Mouse (Mus musculus): ENCODE data around the gene Zfp106. TPM values are rescaled to one million over a fixed set of nuclear protein-coding genes. Genes with fewer than 3 reads are reported as not detected.

Zfp106 gene
- polyA plus RNA-seq (2015; fragmentation: Nextera tagmentation; extraction: Ambion mirVana): 40.0 and 41.9 TPM in 2 replicates

- Histone ChIP-seq H3K36me3 (peaks cover 9% of the 10 kb centered on the region), H3K27ac (replicated peaks) (peak within 1 kb of the TSS; percentile 77), H3K4me3 (peak within 1 kb of the TSS; percentile 75), H3K9ac (peak within 1 kb of the TSS; percentile 91), H3K4me2 (peak within 1 kb of the TSS; percentile 77), H3K27me3 (replicated peaks) (no peaks in the 10 kb centered on the region), H3K4me1 (peaks cover 21% of the 10 kb centered on the region), H3K9me3 (no peaks in the 10 kb centered on the region)
- under 1% methylated on average over 48 of the region's 50 CpGs for WGBS
- ATAC-seq (ENCODE audit: extremely low read depth, insufficient number of reproducible peaks, low FRiP score, low TSS enrichment): peak; percentile 44; the same call in 1 of the 2 replicates
Measured at GRCm38 (mm10) chr2:120563235-120563990, at the start of gene Zfp106. Zfp106 (minus strand) TSS chr2:120563843.

DNA sequence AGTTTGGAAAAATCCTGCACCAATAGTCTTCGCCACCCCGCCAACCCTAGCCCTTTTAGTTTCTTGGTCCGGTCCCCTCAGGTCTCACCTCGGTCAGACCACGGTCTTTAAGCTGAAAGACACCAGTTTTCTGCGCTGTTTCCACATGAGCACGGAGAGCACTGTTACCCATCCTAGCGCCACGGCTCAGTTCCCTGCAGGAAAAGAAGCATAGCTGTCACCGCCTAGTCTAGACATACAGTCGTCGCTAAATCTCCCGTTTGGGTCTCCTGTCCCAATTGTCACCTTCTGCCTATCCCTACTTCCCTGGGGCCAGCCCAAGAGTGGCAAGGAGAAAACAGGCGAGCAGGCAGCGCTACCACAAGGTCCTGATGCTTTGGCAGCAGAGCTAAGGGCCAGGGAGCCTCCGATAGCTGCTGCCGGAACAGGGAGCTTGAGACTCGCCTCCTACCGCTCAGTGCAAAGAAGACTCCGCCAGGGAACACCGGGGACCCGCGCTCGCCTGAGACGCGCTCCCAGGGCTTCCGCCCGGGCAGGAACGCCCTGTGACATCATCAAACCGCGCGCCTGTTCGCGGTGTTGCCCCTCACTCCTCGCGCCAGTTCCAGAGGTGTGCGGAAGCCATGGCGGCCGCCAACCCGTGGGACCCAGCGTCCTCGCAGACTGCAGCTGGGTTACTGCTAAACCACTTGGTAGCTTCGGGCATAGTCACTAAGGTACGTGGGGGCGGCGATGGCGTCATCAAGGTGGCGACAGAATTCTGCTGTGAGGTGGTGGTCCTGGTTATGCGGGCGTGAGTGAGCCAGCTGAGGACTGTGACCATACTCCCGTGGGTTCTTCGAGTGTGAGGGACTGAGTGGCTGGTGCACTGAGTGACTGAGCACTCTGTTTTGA is 45.4 kb upstream of the Zfp106 start, which contains the start of the genes Haus2 and Lrrc57:
Gene Haus2, plus strand, starts transcription at position 554 of the 894 bp plus-strand sequence.
Gene Lrrc57, minus strand, starts transcription at position 691 of the 894 bp plus-strand sequence.
- peak; percentile 90 for ATAC-seq (ENCODE audit: extremely low read depth, insufficient number of reproducible peaks, low FRiP score, low TSS enrichment)
- H3K4me2 ChIP-seq: peak within 1 kb of the TSS; percentile 95
- H3K4me1 ChIP-seq: peaks cover 26% of the 10 kb centered on the region
- no peaks in the 10 kb centered on the region for H3K9me3 ChIP-seq
- H3K27ac ChIP-seq (replicated peaks): peak within 1 kb of the TSS; percentile 95
- under 1% methylated on average over 52 of the region's 52 CpGs for WGBS
- H3K36me3 ChIP-seq: peaks cover 30% of the 10 kb centered on the region
- H3K27me3 ChIP-seq (replicated peaks): no peaks in the 10 kb centered on the region
- H3K4me3 ChIP-seq: peak within 1 kb of the TSS; percentile 90
- H3K9ac ChIP-seq: peak within 1 kb of the TSS; percentile 92

DNA sequence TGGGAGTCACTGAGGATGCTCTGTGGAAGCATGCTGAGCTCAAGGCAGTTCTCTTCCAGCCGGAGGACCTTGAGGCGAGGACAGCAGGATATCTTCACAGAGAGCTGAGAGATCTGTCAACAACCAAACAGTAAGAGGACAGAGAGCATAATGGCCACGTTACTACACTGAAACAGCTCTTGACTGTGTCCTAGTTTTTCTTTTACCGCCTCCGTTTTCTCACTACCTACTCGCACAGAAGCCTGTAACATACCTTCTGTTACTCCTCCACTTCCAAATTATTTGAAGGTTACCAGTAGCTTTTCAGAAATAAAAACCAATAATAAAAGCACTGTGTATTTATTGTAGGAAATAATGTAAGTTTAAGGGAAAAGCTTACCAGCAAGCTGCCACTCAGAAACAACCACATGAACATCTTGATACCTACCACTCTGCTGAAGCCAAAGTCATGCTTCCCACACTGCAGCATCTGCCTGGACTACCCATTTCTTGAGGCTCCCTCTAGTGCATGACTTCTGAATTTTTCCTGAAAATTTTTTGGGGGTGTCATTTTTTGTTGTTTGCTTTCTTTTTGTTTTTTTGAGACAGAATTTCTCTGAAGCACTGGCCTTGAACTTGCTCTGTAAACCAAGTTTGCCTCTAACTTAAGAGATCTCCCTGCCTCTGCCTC is 42.5 kb upstream of the Zfp106 start:
- H3K4me2 ChIP-seq: no peak overlapping the region
- H3K27ac ChIP-seq (replicated peaks): no peak overlapping the region
- H3K27me3 ChIP-seq (replicated peaks): no peaks in the 10 kb centered on the region
- no peaks in the 10 kb centered on the region for H3K9me3 ChIP-seq
- no peak for ATAC-seq (ENCODE audit: extremely low read depth, insufficient number of reproducible peaks, low FRiP score, low TSS enrichment)
- no peak overlapping the region for H3K9ac ChIP-seq
- peaks cover 40% of the 10 kb centered on the region for H3K36me3 ChIP-seq
- H3K4me1 ChIP-seq: peaks cover 24% of the 10 kb centered on the region
- no peak overlapping the region for H3K4me3 ChIP-seq
- 62% methylated on average over 6 of the region's 6 CpGs for WGBS

DNA sequence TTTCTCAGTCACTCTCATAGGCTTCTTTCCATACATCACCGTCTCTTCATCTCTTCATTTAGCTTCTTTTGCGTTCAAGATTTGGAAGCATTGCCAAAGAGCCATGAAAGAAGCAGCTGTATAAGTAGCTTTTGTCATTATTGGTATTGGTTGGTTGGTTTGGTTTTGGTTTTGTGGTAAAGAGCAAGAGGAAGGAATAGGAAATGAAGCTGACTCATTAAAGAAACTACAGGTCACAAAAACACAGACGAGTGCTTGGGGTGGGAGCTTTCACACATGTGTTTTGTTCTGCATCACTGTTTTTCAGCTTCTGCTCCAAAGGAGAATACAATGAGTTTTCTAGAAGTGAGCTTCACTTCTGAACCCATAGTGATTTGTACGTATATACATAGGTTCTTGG is 35.9 kb upstream of the Zfp106 start:
- no peak overlapping the region for H3K4me2 ChIP-seq
- no peaks in the 10 kb centered on the region for H3K27me3 ChIP-seq (replicated peaks)
- no peak overlapping the region for H3K27ac ChIP-seq (replicated peaks)
- WGBS: 85% methylated on average over 4 of the region's 4 CpGs
- H3K36me3 ChIP-seq: peaks cover 86% of the 10 kb centered on the region
- no peak overlapping the region for H3K9ac ChIP-seq
- no peak overlapping the region for H3K4me3 ChIP-seq
- no peak for ATAC-seq (ENCODE audit: extremely low read depth, insufficient number of reproducible peaks, low FRiP score, low TSS enrichment)
- H3K9me3 ChIP-seq: no peaks in the 10 kb centered on the region
- H3K4me1 ChIP-seq: no peaks in the 10 kb centered on the region

GRCm38 (mm10) chr2:120597734-120598133 is 34.1 kb upstream of the Zfp106 start:
- WGBS: 80% methylated on average over 2 of the region's 2 CpGs
- ATAC-seq (ENCODE audit: extremely low read depth, insufficient number of reproducible peaks, low FRiP score, low TSS enrichment): no peak
- no peak overlapping the region for H3K4me3 ChIP-seq
- H3K36me3 ChIP-seq: peaks cover 91% of the 10 kb centered on the region
- H3K27ac ChIP-seq (replicated peaks): no peak overlapping the region
- no peaks in the 10 kb centered on the region for H3K9me3 ChIP-seq
- no peaks in the 10 kb centered on the region for H3K27me3 ChIP-seq (replicated peaks)
- H3K9ac ChIP-seq: no peak overlapping the region
- H3K4me1 ChIP-seq: no peaks in the 10 kb centered on the region
- H3K4me2 ChIP-seq: no peak overlapping the region

- Histone ChIP-seq H3K4me2 (no peak overlapping the region), H3K36me3 (peaks cover 85% of the 10 kb centered on the region), H3K27me3 (replicated peaks) (no peaks in the 10 kb centered on the region), H3K4me3 (no peak overlapping the region), H3K27ac (replicated peaks) (no peak overlapping the region), H3K9ac (no peak overlapping the region), H3K9me3 (no peaks in the 10 kb centered on the region), H3K4me1 (no peaks in the 10 kb centered on the region)
- ATAC-seq (ENCODE audit: extremely low read depth, insufficient number of reproducible peaks, low FRiP score, low TSS enrichment): no peak
- 98% methylated on average over 1 of the region's 1 CpGs for WGBS
Measured at GRCm38 (mm10) chr2:120592227-120592626, 28.6 kb upstream of the Zfp106 start.

DNA sequence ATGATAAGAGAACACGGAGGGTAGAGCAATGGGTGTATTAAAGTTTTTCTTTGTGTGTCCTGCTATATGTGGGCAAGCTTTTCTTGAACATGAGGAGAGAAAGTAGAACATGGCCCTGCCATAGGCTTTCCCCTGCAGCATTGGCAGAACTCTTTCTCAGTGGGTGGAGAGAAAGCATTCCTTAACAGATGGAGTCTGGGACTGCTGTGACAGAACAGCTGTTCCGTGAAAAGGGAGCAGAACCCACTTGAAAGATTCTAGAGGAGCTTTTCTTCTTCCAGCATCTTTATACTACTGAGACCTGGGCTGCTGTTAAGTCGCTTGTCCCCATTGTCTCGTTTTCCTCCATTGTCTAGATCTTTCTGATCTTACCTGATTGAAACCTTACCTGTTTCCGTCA is 26.1 kb upstream of the Zfp106 start:
- peaks cover 86% of the 10 kb centered on the region for H3K36me3 ChIP-seq
- no peak overlapping the region for H3K9ac ChIP-seq
- no peaks in the 10 kb centered on the region for H3K4me1 ChIP-seq
- H3K4me3 ChIP-seq: no peak overlapping the region
- WGBS: 86% methylated on average over 5 of the region's 5 CpGs
- H3K4me2 ChIP-seq: no peak overlapping the region
- no peaks in the 10 kb centered on the region for H3K9me3 ChIP-seq
- no peak overlapping the region for H3K27ac ChIP-seq (replicated peaks)
- no peak for ATAC-seq (ENCODE audit: extremely low read depth, insufficient number of reproducible peaks, low FRiP score, low TSS enrichment)
- H3K27me3 ChIP-seq (replicated peaks): no peaks in the 10 kb centered on the region

GRCm38 (mm10) chr2:120578286-120578685 is 14.6 kb upstream of the Zfp106 start:
- Histone ChIP-seq H3K4me1 (peaks cover 15% of the 10 kb centered on the region), H3K27me3 (replicated peaks) (no peaks in the 10 kb centered on the region), H3K27ac (replicated peaks) (no peak overlapping the region), H3K9ac (no peak overlapping the region), H3K4me3 (no peak overlapping the region), H3K4me2 (no peak overlapping the region), H3K9me3 (no peaks in the 10 kb centered on the region), H3K36me3 (peaks cover 4% of the 10 kb centered on the region; the same call in 1 of the 2 replicates)
- WGBS: 66% methylated on average over 5 of the region's 5 CpGs
- ATAC-seq (ENCODE audit: extremely low read depth, insufficient number of reproducible peaks, low FRiP score, low TSS enrichment): no peak

GRCm38 (mm10) chr2:120577799-120578198 is 14.2 kb upstream of the Zfp106 start:
- H3K36me3 ChIP-seq: peaks cover 2% of the 10 kb centered on the region; the same call in 1 of the 2 replicates
- peaks cover 15% of the 10 kb centered on the region for H3K4me1 ChIP-seq
- WGBS: 87% methylated on average over 4 of the region's 4 CpGs
- H3K9ac ChIP-seq: no peak overlapping the region
- no peaks in the 10 kb centered on the region for H3K9me3 ChIP-seq
- no peak overlapping the region for H3K27ac ChIP-seq (replicated peaks)
- no peaks in the 10 kb centered on the region for H3K27me3 ChIP-seq (replicated peaks)
- no peak for ATAC-seq (ENCODE audit: extremely low read depth, insufficient number of reproducible peaks, low FRiP score, low TSS enrichment)
- no peak overlapping the region for H3K4me3 ChIP-seq
- no peak overlapping the region for H3K4me2 ChIP-seq

DNA sequence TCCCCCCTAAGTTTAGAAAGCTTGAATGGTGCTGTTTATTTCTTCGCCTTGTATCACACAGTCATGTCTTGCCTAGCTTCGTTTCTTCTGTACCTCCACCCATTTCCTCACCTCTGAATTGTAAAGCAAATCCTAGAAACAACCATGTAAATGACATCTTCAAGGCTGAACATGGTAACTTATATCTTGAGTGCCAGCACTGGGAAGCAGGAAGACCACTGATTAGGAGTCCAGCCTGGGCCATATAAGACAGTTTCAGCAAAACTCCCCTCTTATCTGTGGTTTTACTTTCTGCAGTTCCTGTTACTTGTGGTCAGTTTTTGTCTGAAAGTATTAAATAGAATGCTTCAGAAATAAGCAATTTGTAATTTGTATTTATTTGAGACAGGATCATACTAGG is 12.3 kb upstream of the Zfp106 start:
- peaks cover 8% of the 10 kb centered on the region for H3K4me1 ChIP-seq
- H3K4me2 ChIP-seq: no peak overlapping the region
- H3K9me3 ChIP-seq: no peaks in the 10 kb centered on the region
- no peak for ATAC-seq (ENCODE audit: extremely low read depth, insufficient number of reproducible peaks, low FRiP score, low TSS enrichment)
- no peak overlapping the region for H3K4me3 ChIP-seq
- H3K36me3 ChIP-seq: peaks cover 13% of the 10 kb centered on the region
- no peaks in the 10 kb centered on the region for H3K27me3 ChIP-seq (replicated peaks)
- no peak overlapping the region for H3K9ac ChIP-seq
- no peak overlapping the region for H3K27ac ChIP-seq (replicated peaks)
- WGBS: 71% methylated on average over 2 of the region's 2 CpGs

- Histone ChIP-seq H3K27me3 (replicated peaks) (no peaks in the 10 kb centered on the region), H3K36me3 (peaks cover 15% of the 10 kb centered on the region), H3K4me1 (peaks cover 8% of the 10 kb centered on the region), H3K4me2 (no peak overlapping the region), H3K9me3 (no peaks in the 10 kb centered on the region), H3K4me3 (no peak overlapping the region), H3K27ac (replicated peaks) (no peak overlapping the region), H3K9ac (no peak overlapping the region)
- no peak for ATAC-seq (ENCODE audit: extremely low read depth, insufficient number of reproducible peaks, low FRiP score, low TSS enrichment)
- 87% methylated on average over 3 of the region's 3 CpGs for WGBS
Measured at GRCm38 (mm10) chr2:120575121-120575520, 11.5 kb upstream of the Zfp106 start.
